In genomic region chr7:140057413-140058407, GRCm38 (mm10) we compare ENCODE assay signal across 8 mouse cellular contexts. TPM values are rescaled to one million over a fixed set of nuclear protein-coding genes. Genes with fewer than 3 reads are reported as not detected.
A peak's percentile ranks its signal among the peaks of the same experiment; 100 is the strongest.
DNase-seq lines count a peak whose midpoint lies in the region; ATAC-seq and TF ChIP-seq lines count a peak whose summit lies in the region.

No protein-coding gene starts in this region.

- H3K9me3 ChIP-seq in lung, embryonic 14.5 days (ENCODE audit: low read depth, low read length), result no peaks in the 10 kb centered on the region
- no peaks in the 10 kb centered on the region for H3K9me3 ChIP-seq in embryonic facial prominence, embryonic 10.5 days
- no peaks in the 10 kb centered on the region for H3K9me3 ChIP-seq in hindbrain, embryonic 14.5 days (ENCODE audit: control insufficient read depth, low read length)
- no peaks in the 10 kb centered on the region; the same call in 1 of the 2 replicates for H3K9me3 ChIP-seq in liver, postnatal 0 days (ENCODE audit: low read length)

- WGBS in lung, embryonic 14.5 days, result 3% methylated on average over 53 of the region's 53 CpGs
- 4% methylated on average over 53 of the region's 53 CpGs for WGBS in lung, adult 2 months
- 3% methylated on average over 53 of the region's 53 CpGs for WGBS in embryonic facial prominence, embryonic 10.5 days
- 2% methylated on average over 53 of the region's 53 CpGs for WGBS in hindbrain, embryonic 14.5 days
- 6% methylated on average over 53 of the region's 53 CpGs for WGBS in liver, postnatal 0 days (ENCODE audit: insufficient replicate concordance)
- WGBS in small intestine, adult 2 months, result 6% methylated on average over 53 of the region's 53 CpGs

- H3K36me3 ChIP-seq in lung, embryonic 14.5 days (ENCODE audit: insufficient read depth), result no peaks in the 10 kb centered on the region
- H3K36me3 ChIP-seq in embryonic facial prominence, embryonic 10.5 days (replicated peaks), result no peaks in the 10 kb centered on the region
- H3K36me3 ChIP-seq in hindbrain, embryonic 14.5 days (replicated peaks; ENCODE audit: control insufficient read depth, insufficient read depth), result no peaks in the 10 kb centered on the region
- no peaks in the 10 kb centered on the region for H3K36me3 ChIP-seq in liver, postnatal 0 days (replicated peaks; ENCODE audit: insufficient read depth, low read length)
- no peaks in the 10 kb centered on the region for H3K36me3 ChIP-seq in small intestine, adult 2 months (ENCODE audit: control insufficient read depth, insufficient read depth, low read length)

- H3K9ac ChIP-seq in lung, embryonic 14.5 days, result peak overlapping the region; percentile 42; the same call in 1 of the 2 replicates
- peak overlapping the region; percentile 75 for H3K9ac ChIP-seq in hindbrain, embryonic 14.5 days
- H3K9ac ChIP-seq in liver, postnatal 0 days (replicated peaks), result no peak overlapping the region

- H3K4me1 ChIP-seq in lung, embryonic 14.5 days (ENCODE audit: insufficient read depth), result 0 out of 2 replicates have a peak, but pooled peaks cover 6% of the 10 kb centered on the region
- no peaks in the 10 kb centered on the region for H3K4me1 ChIP-seq in lung, adult 2 months (ENCODE audit: control insufficient read depth, insufficient read depth, low read length)
- H3K4me1 ChIP-seq in embryonic facial prominence, embryonic 10.5 days, result peaks cover 49% of the 10 kb centered on the region
- H3K4me1 ChIP-seq in hindbrain, embryonic 14.5 days (replicated peaks; ENCODE audit: control insufficient read depth, insufficient read depth, low read length), result peaks cover 39% of the 10 kb centered on the region
- H3K4me1 ChIP-seq in liver, postnatal 0 days (ENCODE audit: insufficient read depth), result peaks cover 8% of the 10 kb centered on the region
- peaks cover 16% of the 10 kb centered on the region for H3K4me1 ChIP-seq in small intestine, adult 2 months (ENCODE audit: control insufficient read depth, insufficient read depth, insufficient read length, low read length)

- H3K27ac ChIP-seq in lung, embryonic 14.5 days (ENCODE audit: low read depth), result no peak overlapping the region
- peak overlapping the region; percentile 89 for H3K27ac ChIP-seq in embryonic facial prominence, embryonic 10.5 days (replicated peaks)
- H3K27ac ChIP-seq in hindbrain, embryonic 14.5 days, result peak overlapping the region; percentile 93
- H3K27ac ChIP-seq in liver, postnatal 0 days (ENCODE audit: low read depth), result no peak overlapping the region
- no peak overlapping the region for H3K27ac ChIP-seq in small intestine, adult 2 months (ENCODE audit: insufficient read depth, low read depth, low read length)

- TF ChIP-seq CTCF in lung, embryonic 14.5 days (IDR thresholded peaks at IDR 0.05; ENCODE audit: low read depth), result peak; percentile 26; the same call in 1 of the 2 replicates
- no peak for TF ChIP-seq CTCF in lung, adult 2 months (IDR thresholded peaks at IDR 0.05; ENCODE audit: insufficient read depth, low read length)
- TF ChIP-seq CTCF in liver, postnatal 0 days (IDR thresholded peaks at IDR 0.05; ENCODE audit: low read depth), result 0 out of 2 replicates have a peak, but pooled peaks have one; percentile 2
- no peak for TF ChIP-seq CTCF in small intestine, adult 2 months (IDR thresholded peaks at IDR 0.05; ENCODE audit: extremely low read depth, insufficient read length, insufficient replicate concordance, low read depth, low read length)

- TF ChIP-seq POLR2A in lung, adult 2 months (IDR thresholded peaks at IDR 0.05; ENCODE audit: borderline replicate concordance, extremely low read depth, low read depth, low read length), result no peak
- TF ChIP-seq POLR2A in small intestine, adult 2 months (IDR thresholded peaks at IDR 0.05; ENCODE audit: low read depth, low read length), result no peak

- no peak for TF ChIP-seq EP300 in liver, postnatal 0 days (IDR thresholded peaks at IDR 0.05; ENCODE audit: low read depth)

- ATAC-seq in lung, embryonic 14.5 days (ENCODE audit: insufficient read depth), result peak; percentile 71
- peak; percentile 75 for ATAC-seq in hindbrain, embryonic 14.5 days (ENCODE audit: low FRiP score)
- ATAC-seq in liver, postnatal 0 days, result peak; percentile 33; the same call in 1 of the 2 replicates

- peaks cover 70% of the 10 kb centered on the region for H3K27me3 ChIP-seq in lung, embryonic 14.5 days (ENCODE audit: insufficient read depth, low read length)
- H3K27me3 ChIP-seq in embryonic facial prominence, embryonic 10.5 days (replicated peaks; ENCODE audit: low read depth, poor library complexity, severe bottlenecking), result peaks cover 100% of the 10 kb centered on the region
- peaks cover 6% of the 10 kb centered on the region; the same call in 1 of the 2 replicates for H3K27me3 ChIP-seq in hindbrain, embryonic 14.5 days (ENCODE audit: control insufficient read depth, insufficient read depth, low read length)
- H3K27me3 ChIP-seq in liver, postnatal 0 days (ENCODE audit: insufficient read depth, low read length), result peaks cover 69% of the 10 kb centered on the region
- peaks cover 31% of the 10 kb centered on the region for H3K27me3 ChIP-seq in small intestine, adult 2 months (ENCODE audit: control insufficient read depth, insufficient read depth, low read length)

- peak; percentile 74 for DNase-seq in lung, embryonic 14.5 days
- no peak for DNase-seq in lung, adult 2 months
- peak; percentile 86 for DNase-seq in embryonic facial prominence, embryonic 10.5 days (ENCODE audit: low spot score)
- DNase-seq in hindbrain, embryonic 14.5 days (ENCODE audit: low spot score), result peak; percentile 80
- DNase-seq in liver, postnatal 0 days, result peak; percentile 25
- no peak for DNase-seq in T-cell, adult 2 months (ENCODE audit: low spot score)
- DNase-seq in left cerebral cortex, adult 9 months (ENCODE audit: low spot score in 2 of 2), result no peak

- H3K4me2 ChIP-seq in lung, embryonic 14.5 days, result peak overlapping the region; percentile 78
- H3K4me2 ChIP-seq in hindbrain, embryonic 14.5 days (replicated peaks), result peak overlapping the region; percentile 73
- peak overlapping the region; percentile 62 for H3K4me2 ChIP-seq in liver, postnatal 0 days (ENCODE audit: low read depth, low read length)

- H3K4me3 ChIP-seq in lung, embryonic 14.5 days (ENCODE audit: low read depth, low read length), result peak overlapping the region; percentile 42
- no peak overlapping the region for H3K4me3 ChIP-seq in lung, adult 2 months (replicated peaks; ENCODE audit: extremely low read depth, low read depth, low read length)
- peak overlapping the region; percentile 66 for H3K4me3 ChIP-seq in embryonic facial prominence, embryonic 10.5 days
- peak overlapping the region; percentile 44 for H3K4me3 ChIP-seq in hindbrain, embryonic 14.5 days (replicated peaks; ENCODE audit: low read length)
- H3K4me3 ChIP-seq in liver, postnatal 0 days (ENCODE audit: low read depth, low read length), result peak overlapping the region; percentile 25
- peak overlapping the region; percentile 49 for H3K4me3 ChIP-seq in small intestine, adult 2 months (ENCODE audit: low read depth, low read length)

RNA-seq across cellular contexts. Expression of gene Msx3, which starts 8.8 kb away (rescaled TPM):
- polyA plus RNA-seq in lung, embryonic 14.5 days (2014; fragmentation: Nextera tagmentation; extraction: Ambion mirVana), result not detected in 2 replicates
- not detected in 2 replicates for polyA plus RNA-seq in lung, adult 2 months (2012; rRNA removed)
- 2.6 and 9.9 TPM in 2 replicates for polyA plus RNA-seq in embryonic facial prominence, embryonic 10.5 days (2016; fragmentation: Nextera tagmentation; extraction: Ambion mirVana)
- 8.1 and 9.0 TPM in 2 replicates for polyA plus RNA-seq in hindbrain, embryonic 14.5 days (2014; fragmentation: Nextera tagmentation; extraction: Ambion mirVana)
- polyA plus RNA-seq in liver, postnatal 0 days (2015; fragmentation: Nextera tagmentation; extraction: Ambion mirVana), result not detected in 2 replicates
- 0.10 TPM in 1 of 2 replicates, not detected in the other for polyA plus RNA-seq in small intestine, adult 2 months (2012; rRNA removed)

RNA-seq across cellular contexts. Expression of gene Tubgcp2, which starts 21.2 kb away (rescaled TPM):
- polyA plus RNA-seq in lung, embryonic 14.5 days (2014; fragmentation: Nextera tagmentation; extraction: Ambion mirVana), result 63.0 and 65.8 TPM in 2 replicates
- polyA plus RNA-seq in lung, adult 2 months (2012; rRNA removed), result 19.4 and 25.3 TPM in 2 replicates
- polyA plus RNA-seq in embryonic facial prominence, embryonic 10.5 days (2016; fragmentation: Nextera tagmentation; extraction: Ambion mirVana), result 80.2 and 80.8 TPM in 2 replicates
- 57.8 and 58.7 TPM in 2 replicates for polyA plus RNA-seq in hindbrain, embryonic 14.5 days (2014; fragmentation: Nextera tagmentation; extraction: Ambion mirVana)
- polyA plus RNA-seq in liver, postnatal 0 days (2015; fragmentation: Nextera tagmentation; extraction: Ambion mirVana), result 14.2 and 16.0 TPM in 2 replicates
- 5.1 and 9.1 TPM in 2 replicates for polyA plus RNA-seq in small intestine, adult 2 months (2012; rRNA removed)

RNA-seq across cellular contexts. Expression of gene Zfp511, which starts 21.5 kb away (rescaled TPM):
- 39.1 and 39.5 TPM in 2 replicates for polyA plus RNA-seq in lung, embryonic 14.5 days (2014; fragmentation: Nextera tagmentation; extraction: Ambion mirVana)
- 75.7 and 85.5 TPM in 2 replicates for polyA plus RNA-seq in lung, adult 2 months (2012; rRNA removed)
- polyA plus RNA-seq in embryonic facial prominence, embryonic 10.5 days (2016; fragmentation: Nextera tagmentation; extraction: Ambion mirVana), result 39.2 and 42.7 TPM in 2 replicates
- polyA plus RNA-seq in hindbrain, embryonic 14.5 days (2014; fragmentation: Nextera tagmentation; extraction: Ambion mirVana), result 52.3 and 53.2 TPM in 2 replicates
- 10.5 and 10.7 TPM in 2 replicates for polyA plus RNA-seq in liver, postnatal 0 days (2015; fragmentation: Nextera tagmentation; extraction: Ambion mirVana)
- 54.9 and 68.9 TPM in 2 replicates for polyA plus RNA-seq in small intestine, adult 2 months (2012; rRNA removed)

RNA-seq across cellular contexts. Expression of gene Caly, which starts 24.6 kb away (rescaled TPM):
- polyA plus RNA-seq in lung, embryonic 14.5 days (2014; fragmentation: Nextera tagmentation; extraction: Ambion mirVana), result 0.46 TPM in 1 of 2 replicates, not detected in the other
- 0.20 and 0.27 TPM in 2 replicates for polyA plus RNA-seq in lung, adult 2 months (2012; rRNA removed)
- 0.98 and 1.4 TPM in 2 replicates for polyA plus RNA-seq in embryonic facial prominence, embryonic 10.5 days (2016; fragmentation: Nextera tagmentation; extraction: Ambion mirVana)
- 257 and 303 TPM in 2 replicates for polyA plus RNA-seq in hindbrain, embryonic 14.5 days (2014; fragmentation: Nextera tagmentation; extraction: Ambion mirVana)
- polyA plus RNA-seq in liver, postnatal 0 days (2015; fragmentation: Nextera tagmentation; extraction: Ambion mirVana), result 0.29 and 0.47 TPM in 2 replicates
- 1.0 and 1.4 TPM in 2 replicates for polyA plus RNA-seq in small intestine, adult 2 months (2012; rRNA removed)

RNA-seq across cellular contexts. Expression of gene Prap1, which starts 35.5 kb away (rescaled TPM):
- polyA plus RNA-seq in lung, embryonic 14.5 days (2014; fragmentation: Nextera tagmentation; extraction: Ambion mirVana), result 0.43 TPM in 1 of 2 replicates, not detected in the other
- not detected in 2 replicates for polyA plus RNA-seq in lung, adult 2 months (2012; rRNA removed)
- not detected in 2 replicates for polyA plus RNA-seq in embryonic facial prominence, embryonic 10.5 days (2016; fragmentation: Nextera tagmentation; extraction: Ambion mirVana)
- polyA plus RNA-seq in hindbrain, embryonic 14.5 days (2014; fragmentation: Nextera tagmentation; extraction: Ambion mirVana), result not detected in 2 replicates
- not detected in 2 replicates for polyA plus RNA-seq in liver, postnatal 0 days (2015; fragmentation: Nextera tagmentation; extraction: Ambion mirVana)
- 3,061 and 5,933 TPM in 2 replicates for polyA plus RNA-seq in small intestine, adult 2 months (2012; rRNA removed)

Comparison
In these comparisons a context has a peak if more than half of its experiments do, and no peak if none do; other contexts are left out.
1. DNase-seq: peak in lung, embryonic 14.5 days (single experiment), embryonic facial prominence, embryonic 10.5 days (single experiment), hindbrain, embryonic 14.5 days (single experiment) and liver, postnatal 0 days (single experiment); none in lung, adult 2 months (single experiment), T-cell, adult 2 months (single experiment) and left cerebral cortex, adult 9 months (0 of 2).
2. CTCF ChIP-seq: peak in lung, embryonic 14.5 days (single experiment) and liver, postnatal 0 days (single experiment); none in lung, adult 2 months (single experiment) and small intestine, adult 2 months (single experiment).
3. H3K27ac ChIP-seq: peak in embryonic facial prominence, embryonic 10.5 days (single experiment) and hindbrain, embryonic 14.5 days (single experiment); none in lung, embryonic 14.5 days (single experiment), liver, postnatal 0 days (single experiment) and small intestine, adult 2 months (single experiment).
4. Peak in every context shown above with its lines, with median percentiles within 50 percentile points of each other: ATAC-seq and H3K4me2 ChIP-seq.